Mouse (Mus musculus) kidney, adult 2 months (tissue): ENCODE data around the gene Pde8b.

ENCODE experiments used
- CTCF ChIP-seq: fragments of 200-500 bp; conservative IDR thresholded peaks from 2 replicates; pipeline ENCODE4 v1.5.1; 2011; ENCODE audit warnings: low read depth, mild to moderate bottlenecking, control low read depth, low read length, moderate library complexity, mixed read lengths; ENCODE audit not compliant: insufficient read depth, insufficient read length
- POLR2A ChIP-seq: fragments of 200-500 bp; IDR thresholded peaks from one replicate; pipeline ENCODE4 v1.6.1; 2011; ENCODE audit warnings: low read depth, low read length, control low read depth

GRCm38 (mm10) chr13:95158986-95159385 lies 91.2 kb downstream of the Pde8b start:
- TF ChIP-seq POLR2A (no peak), CTCF (no peak)
